Mouse (Mus musculus) adrenal gland, postnatal 14 days (tissue): ENCODE data around the gene Myg1. TPM values are rescaled to one million over a fixed set of nuclear protein-coding genes. Genes with fewer than 3 reads are reported as not detected.
A peak's percentile ranks its signal among the peaks of the same experiment; 100 is the strongest.

Experiments used
- DNase-seq: peaks from one replicate; pipeline ENCODE4 v3.0.0; 2021; ENCODE audit warnings: mixed read lengths
- total RNA-seq: library from RNA; stranded (reverse); gene quantifications from 2 replicates; pipeline ENCODE4 v1.2.3, GENCODE M21; 2021

Gene Myg1
- total RNA-seq, 1 experiment from 2014 or later: 52.7 TPM

- no peak for DNase-seq
Observed at GRCm38 (mm10) chr15:102344490-102344889, 13.0 kb downstream of the Myg1 start.

- DNase-seq: no peak
Observed at GRCm38 (mm10) chr15:102346444-102346843, 14.9 kb downstream of the Myg1 start.

- DNase-seq: peak; percentile 97
Observed at GRCm38 (mm10) chr15:102350138-102350941, 18.8 kb downstream of the Myg1 start, which contains the start of gene Aaas. Gene Aaas (minus strand): TSS chr15:102350771.

- DNase-seq: no peak
Observed at GRCm38 (mm10) chr15:102350942-102351291, 19.4 kb downstream of the Myg1 start.

GRCm38 (mm10) chr15:102352177-102352576 is 20.7 kb downstream of the Myg1 start:
- DNase-seq: peak; percentile 23

GRCm38 (mm10) chr15:102353986-102354385 is 22.5 kb downstream of the Myg1 start:
- no peak for DNase-seq

GRCm38 (mm10) chr15:102355134-102355870 is 23.8 kb downstream of the Myg1 start:
- peak; percentile 67 for DNase-seq

GRCm38 (mm10) chr15:102355871-102356441 is 24.4 kb downstream of the Myg1 start:
- peak; percentile 24 for DNase-seq

GRCm38 (mm10) chr15:102356501-102357325 is 25.2 kb downstream of the Myg1 start:
- DNase-seq: no peak

GRCm38 (mm10) chr15:102358126-102358525 is 26.6 kb downstream of the Myg1 start:
- DNase-seq: no peak

- no peak for DNase-seq
Observed at GRCm38 (mm10) chr15:102358834-102359233, 27.3 kb downstream of the Myg1 start.

- no peak for DNase-seq
Observed at GRCm38 (mm10) chr15:102362648-102363047, 31.1 kb downstream of the Myg1 start.

- DNase-seq: no peak
Observed at GRCm38 (mm10) chr15:102364678-102365077, 33.2 kb downstream of the Myg1 start.

GRCm38 (mm10) chr15:102366238-102366637 is 34.7 kb downstream of the Myg1 start:
- DNase-seq: no peak

GRCm38 (mm10) chr15:102366733-102367344 is 35.3 kb downstream of the Myg1 start, which contains the start of gene Sp7:
Gene Sp7 (minus strand): TSS chr15:102367182.
- peak; percentile 18 for DNase-seq

- DNase-seq: no peak
Observed at GRCm38 (mm10) chr15:102369972-102370371, 38.5 kb downstream of the Myg1 start.

- DNase-seq: no peak
Observed at GRCm38 (mm10) chr15:102370727-102371126, 39.2 kb downstream of the Myg1 start.

- DNase-seq: peak; percentile 70
Observed at GRCm38 (mm10) chr15:102376453-102377162, 45.1 kb downstream of the Myg1 start.

GRCm38 (mm10) chr15:102377163-102377543 is 45.6 kb downstream of the Myg1 start:
- DNase-seq: peak; percentile 96

GRCm38 (mm10) chr15:102377810-102378262 is 46.3 kb downstream of the Myg1 start:
- peak; percentile 78 for DNase-seq

- peak; percentile 90 for DNase-seq
Observed at GRCm38 (mm10) chr15:102381575-102381974, 50.1 kb downstream of the Myg1 start.
